Mouse (Mus musculus): ENCODE measurements around the gene Slc4a8. TPM values are rescaled to one million over a fixed set of nuclear protein-coding genes. Genes with fewer than 3 reads are reported as not detected.

Gene Slc4a8
- polyA plus RNA-seq, 1 experiment from 2014 or later: 7.1 TPM

DNA sequence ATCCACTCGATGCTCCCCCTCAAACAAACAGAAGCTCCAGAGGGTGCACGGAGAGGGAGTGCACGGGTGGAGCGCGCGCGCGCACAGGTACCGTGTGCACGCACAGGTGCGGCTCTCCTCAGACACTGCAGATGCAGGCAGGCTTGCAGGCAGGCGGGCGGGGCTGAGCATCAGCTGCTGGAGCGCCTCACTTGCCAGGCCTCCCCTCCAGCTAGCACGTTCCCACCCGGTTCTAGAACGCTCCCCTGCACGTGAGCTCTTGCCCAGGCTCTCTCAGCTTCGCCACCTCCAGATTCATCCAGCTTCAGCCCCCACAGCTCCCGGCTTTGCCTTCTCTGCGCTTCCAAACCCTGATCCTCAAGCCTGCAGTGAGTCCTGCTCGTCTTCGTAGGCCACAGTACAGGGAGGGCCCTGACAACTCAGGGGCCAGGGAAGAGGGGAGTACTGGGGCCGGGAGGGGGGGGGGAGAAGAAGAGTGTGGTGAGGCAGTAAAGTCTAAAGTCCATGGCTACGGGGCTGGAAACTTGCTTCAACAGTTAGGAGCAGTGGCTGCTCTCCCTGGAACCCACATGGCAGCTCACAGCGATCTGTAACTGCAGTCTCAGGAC, 63.8 kb downstream of the Slc4a8 start:
- WGBS: 19% methylated on average over 26 of the region's 26 CpGs
- no peaks in the 10 kb centered on the region for H3K9me3 ChIP-seq (ENCODE audit: control insufficient read depth, low read length)
- peaks cover 11% of the 10 kb centered on the region for H3K27me3 ChIP-seq (ENCODE audit: control insufficient read depth, insufficient read depth, low read length)
- H3K36me3 ChIP-seq (ENCODE audit: control insufficient read depth, insufficient read depth, low read length): no peaks in the 10 kb centered on the region
- no peak for DNase-seq (ENCODE audit: low spot score, missing footprints)
- H3K4me1 ChIP-seq (ENCODE audit: control insufficient read depth, insufficient read depth, low read length): no peaks in the 10 kb centered on the region
- ATAC-seq (ENCODE audit: low FRiP score): no peak
- H3K4me3 ChIP-seq (ENCODE audit: low read depth, low read length): no peak overlapping the region
- no peak overlapping the region for H3K9ac ChIP-seq (ENCODE audit: low read length)
- no peak overlapping the region for H3K4me2 ChIP-seq
- H3K27ac ChIP-seq (ENCODE audit: low read depth, low read length): no peak overlapping the region

DNA sequence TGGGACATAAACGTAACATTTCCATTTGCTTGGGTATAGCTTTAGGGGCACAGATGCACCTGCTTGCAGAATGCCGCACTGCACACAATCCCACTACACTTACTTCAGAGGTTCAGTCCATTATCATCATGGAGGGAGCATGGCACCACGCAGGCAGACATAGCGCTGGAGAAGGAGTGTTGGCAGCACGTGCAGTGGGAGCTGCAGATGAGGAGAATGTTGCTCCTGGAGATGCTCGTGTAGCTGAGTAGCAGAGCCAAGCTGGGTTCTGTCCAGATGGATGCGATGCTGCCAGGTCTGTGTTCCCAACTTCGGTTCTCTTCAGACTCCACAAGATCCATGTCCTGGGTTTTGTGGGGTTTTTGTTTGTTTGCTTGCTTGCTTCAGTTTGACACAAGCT, 64.5 kb downstream of the Slc4a8 start:
- WGBS: 87% methylated on average over 8 of the region's 8 CpGs
- DNase-seq (ENCODE audit: low spot score, missing footprints) (no peak), ATAC-seq (ENCODE audit: low FRiP score) (no peak)

DNA sequence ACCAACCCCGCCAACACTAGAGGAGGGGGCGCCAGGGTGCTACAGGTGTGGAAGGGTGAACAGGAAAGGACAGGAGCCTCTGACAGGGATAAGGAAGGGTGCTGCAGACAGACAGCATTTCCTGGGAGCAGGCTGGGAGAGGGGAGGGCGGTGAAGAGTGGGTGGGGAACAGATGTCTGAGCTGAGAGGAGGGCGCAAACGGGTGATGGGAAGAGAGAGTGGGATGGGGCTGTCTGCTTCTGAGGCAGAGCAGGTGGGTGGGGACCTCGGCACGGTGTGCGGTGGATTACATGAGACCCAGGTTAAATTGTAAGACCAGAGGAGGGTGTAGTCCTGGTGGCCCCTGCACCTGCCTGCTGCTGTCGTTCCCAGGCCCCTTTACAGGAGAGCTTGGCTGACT, 68.2 kb downstream of the Slc4a8 start:
- ATAC-seq (ENCODE audit: low FRiP score) (no peak), DNase-seq (ENCODE audit: low spot score, missing footprints) (no peak)
- Histone ChIP-seq H3K4me3 (ENCODE audit: low read depth, low read length) (no peak overlapping the region), H3K27ac (ENCODE audit: low read depth, low read length) (no peak overlapping the region), H3K9ac (ENCODE audit: low read length) (no peak overlapping the region), H3K4me1 (ENCODE audit: control insufficient read depth, insufficient read depth, low read length) (no peaks in the 10 kb centered on the region), H3K36me3 (ENCODE audit: control insufficient read depth, insufficient read depth, low read length) (no peaks in the 10 kb centered on the region), H3K27me3 (ENCODE audit: control insufficient read depth, insufficient read depth, low read length) (peaks cover 3% of the 10 kb centered on the region), H3K4me2 (no peak overlapping the region), H3K9me3 (ENCODE audit: control insufficient read depth, low read length) (no peaks in the 10 kb centered on the region)
- WGBS: 88% methylated on average over 9 of the region's 9 CpGs

More for the DNA sequence above, 64.5 kb downstream of the Slc4a8 start:
- no peak overlapping the region for H3K27ac ChIP-seq (ENCODE audit: low read depth, low read length)
- peaks cover 11% of the 10 kb centered on the region for H3K27me3 ChIP-seq (ENCODE audit: control insufficient read depth, insufficient read depth, low read length)
- H3K9me3 ChIP-seq (ENCODE audit: control insufficient read depth, low read length): no peaks in the 10 kb centered on the region
- H3K9ac ChIP-seq (ENCODE audit: low read length): no peak overlapping the region
- no peaks in the 10 kb centered on the region for H3K36me3 ChIP-seq (ENCODE audit: control insufficient read depth, insufficient read depth, low read length)
- H3K4me3 ChIP-seq (ENCODE audit: low read depth, low read length): no peak overlapping the region
- no peak overlapping the region for H3K4me2 ChIP-seq
- H3K4me1 ChIP-seq (ENCODE audit: control insufficient read depth, insufficient read depth, low read length): no peaks in the 10 kb centered on the region

DNA sequence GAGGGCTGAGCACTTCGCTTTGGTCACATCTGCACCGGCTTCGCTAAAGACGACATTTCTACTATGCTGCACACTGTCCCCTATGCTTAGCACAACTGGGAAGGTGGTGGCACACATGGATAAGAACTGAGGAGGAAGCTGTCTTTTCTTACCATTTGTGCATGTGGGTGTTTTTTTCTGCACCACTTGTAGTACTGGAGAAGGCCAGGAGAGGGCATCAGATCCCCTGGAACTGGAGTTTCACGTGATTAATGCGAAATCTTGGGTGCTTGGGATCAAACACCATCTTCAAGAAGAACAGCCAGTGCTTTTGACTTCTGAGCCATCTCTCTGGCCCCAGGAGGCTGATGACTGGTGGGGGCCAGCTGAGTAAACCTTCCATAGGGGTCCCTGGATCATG, 69.1 kb downstream of the Slc4a8 start:
- no peaks in the 10 kb centered on the region for H3K4me1 ChIP-seq (ENCODE audit: control insufficient read depth, insufficient read depth, low read length)
- DNase-seq (ENCODE audit: low spot score, missing footprints) (peak; percentile 90), ATAC-seq (ENCODE audit: low FRiP score) (no peak)
- H3K36me3 ChIP-seq (ENCODE audit: control insufficient read depth, insufficient read depth, low read length): no peaks in the 10 kb centered on the region
- no peaks in the 10 kb centered on the region for H3K27me3 ChIP-seq (ENCODE audit: control insufficient read depth, insufficient read depth, low read length)
- no peak overlapping the region for H3K9ac ChIP-seq (ENCODE audit: low read length)
- H3K9me3 ChIP-seq (ENCODE audit: control insufficient read depth, low read length): no peaks in the 10 kb centered on the region
- H3K4me2 ChIP-seq: no peak overlapping the region
- WGBS: 56% methylated on average over 6 of the region's 6 CpGs
- H3K27ac ChIP-seq (ENCODE audit: low read depth, low read length): no peak overlapping the region
- no peak overlapping the region for H3K4me3 ChIP-seq (ENCODE audit: low read depth, low read length)

DNA sequence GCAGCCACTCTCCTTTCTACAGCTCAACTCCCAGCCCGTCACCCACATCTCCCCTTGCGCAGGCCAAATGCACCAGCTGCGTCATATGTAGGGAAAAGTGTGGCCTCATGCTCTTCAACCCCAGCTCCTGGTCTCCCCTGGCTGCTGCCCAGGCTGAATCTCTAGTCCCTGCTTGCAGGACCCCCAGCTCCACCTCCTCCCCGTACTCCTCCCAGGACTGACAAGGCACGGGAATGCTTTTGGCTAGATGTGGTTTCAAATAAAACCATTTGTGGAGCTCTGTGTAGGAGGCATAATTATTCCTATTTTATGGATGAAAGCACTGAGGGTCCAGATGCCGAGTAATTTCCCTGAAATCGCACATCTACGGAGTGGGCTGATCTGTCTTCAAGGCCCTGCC, 70.6 kb downstream of the Slc4a8 start:
- WGBS: 88% methylated on average over 8 of the region's 8 CpGs
- Histone ChIP-seq H3K27ac (ENCODE audit: low read depth, low read length) (no peak overlapping the region), H3K9me3 (ENCODE audit: control insufficient read depth, low read length) (no peaks in the 10 kb centered on the region), H3K27me3 (ENCODE audit: control insufficient read depth, insufficient read depth, low read length) (no peaks in the 10 kb centered on the region), H3K4me3 (ENCODE audit: low read depth, low read length) (no peak overlapping the region), H3K9ac (ENCODE audit: low read length) (no peak overlapping the region), H3K4me2 (no peak overlapping the region), H3K36me3 (ENCODE audit: control insufficient read depth, insufficient read depth, low read length) (no peaks in the 10 kb centered on the region), H3K4me1 (ENCODE audit: control insufficient read depth, insufficient read depth, low read length) (no peaks in the 10 kb centered on the region)
- ATAC-seq (ENCODE audit: low FRiP score) (no peak), DNase-seq (ENCODE audit: low spot score, missing footprints) (no peak)

DNA sequence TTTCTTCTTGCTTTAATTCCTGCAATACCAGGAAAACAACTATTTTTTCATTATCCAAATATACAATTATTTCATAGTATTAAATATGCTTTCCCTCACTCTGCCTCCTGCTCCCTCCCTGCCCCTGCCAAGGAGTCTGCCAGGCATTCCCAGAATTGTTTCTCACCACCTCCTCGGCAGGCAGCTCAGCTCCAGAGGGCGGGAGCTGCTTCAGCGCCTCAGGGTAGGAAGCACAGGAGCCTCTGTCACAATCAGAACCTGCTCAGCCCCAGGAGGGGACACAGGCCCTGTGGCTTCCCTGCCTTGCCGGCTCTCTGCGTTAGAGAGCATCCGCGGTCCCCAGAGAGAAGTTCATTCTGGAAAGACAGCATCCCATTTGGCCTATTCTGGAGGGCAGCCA, 71.2 kb downstream of the Slc4a8 start:
- ATAC-seq (ENCODE audit: low FRiP score) (no peak), DNase-seq (ENCODE audit: low spot score, missing footprints) (no peak)

DNA sequence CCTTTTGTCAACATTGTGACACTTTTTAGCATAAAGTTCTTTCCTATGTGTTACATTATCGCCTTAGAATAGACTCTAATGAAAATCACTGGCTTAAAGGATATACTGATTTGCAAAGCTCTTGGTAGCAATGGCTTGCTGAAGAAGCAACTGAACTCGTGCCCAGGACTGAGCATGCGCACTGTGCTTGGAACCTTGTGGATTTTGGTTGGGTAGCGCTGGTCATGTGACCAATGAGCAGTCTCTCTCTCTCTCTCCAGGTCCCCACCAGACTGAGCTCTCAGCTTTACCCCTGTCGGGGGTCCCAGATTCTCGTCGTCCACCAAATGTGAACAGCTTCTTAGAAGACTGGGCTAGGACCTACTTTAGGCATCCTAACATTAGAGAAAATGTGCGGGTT, 75.2 kb downstream of the Slc4a8 start:
- no peak overlapping the region for H3K4me3 ChIP-seq (ENCODE audit: low read depth, low read length)
- no peaks in the 10 kb centered on the region for H3K36me3 ChIP-seq (ENCODE audit: control insufficient read depth, insufficient read depth, low read length)
- no peaks in the 10 kb centered on the region for H3K9me3 ChIP-seq (ENCODE audit: control insufficient read depth, low read length)
- DNase-seq (ENCODE audit: low spot score, missing footprints) (no peak), ATAC-seq (ENCODE audit: low FRiP score) (no peak)
- H3K9ac ChIP-seq (ENCODE audit: low read length): no peak overlapping the region
- WGBS: 83% methylated on average over 8 of the region's 8 CpGs
- H3K4me1 ChIP-seq (ENCODE audit: control insufficient read depth, insufficient read depth, low read length): no peaks in the 10 kb centered on the region
- no peaks in the 10 kb centered on the region for H3K27me3 ChIP-seq (ENCODE audit: control insufficient read depth, insufficient read depth, low read length)
- H3K4me2 ChIP-seq: no peak overlapping the region
- H3K27ac ChIP-seq (ENCODE audit: low read depth, low read length): no peak overlapping the region

More for the DNA sequence above, 71.2 kb downstream of the Slc4a8 start:
- Histone ChIP-seq H3K9me3 (ENCODE audit: control insufficient read depth, low read length) (no peaks in the 10 kb centered on the region), H3K4me3 (ENCODE audit: low read depth, low read length) (no peak overlapping the region), H3K36me3 (ENCODE audit: control insufficient read depth, insufficient read depth, low read length) (no peaks in the 10 kb centered on the region), H3K4me2 (no peak overlapping the region), H3K9ac (ENCODE audit: low read length) (no peak overlapping the region), H3K4me1 (ENCODE audit: control insufficient read depth, insufficient read depth, low read length) (no peaks in the 10 kb centered on the region), H3K27ac (ENCODE audit: low read depth, low read length) (no peak overlapping the region), H3K27me3 (ENCODE audit: control insufficient read depth, insufficient read depth, low read length) (no peaks in the 10 kb centered on the region)
- WGBS: 41% methylated on average over 7 of the region's 7 CpGs

DNA sequence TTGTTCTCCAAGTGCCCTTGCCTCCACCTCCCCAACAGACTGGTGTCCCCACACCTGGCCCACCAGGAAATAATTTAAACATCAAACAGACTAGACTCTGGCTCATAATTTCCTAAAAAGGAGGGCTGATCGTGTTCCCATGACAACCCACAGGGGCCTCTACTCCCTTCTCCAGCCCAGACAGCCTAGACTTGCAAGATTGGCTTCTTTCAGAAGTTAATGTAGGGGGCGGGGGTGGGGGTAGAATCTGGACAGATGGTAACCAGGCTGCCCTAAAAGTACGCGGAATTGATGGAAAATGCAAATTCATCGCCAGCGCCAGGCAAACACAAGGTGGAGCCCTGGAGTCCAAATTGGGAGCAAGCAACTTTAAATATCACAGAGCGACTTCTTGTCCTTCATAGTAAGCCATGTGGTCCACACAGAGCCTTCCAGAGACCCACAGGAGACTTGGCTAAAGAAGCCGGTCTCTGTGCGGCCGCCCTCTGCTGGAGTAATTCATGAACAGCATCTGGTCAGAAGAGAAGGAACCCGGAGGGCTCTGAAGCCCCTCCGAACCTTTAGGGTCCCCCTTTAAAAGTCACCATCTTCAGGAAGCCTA, 77.2 kb downstream of the Slc4a8 start:
- DNase-seq (ENCODE audit: low spot score, missing footprints): peak; percentile 89
- H3K27me3 ChIP-seq (ENCODE audit: control insufficient read depth, insufficient read depth, low read length): no peaks in the 10 kb centered on the region
- H3K27ac ChIP-seq (ENCODE audit: low read depth, low read length): no peak overlapping the region
- H3K36me3 ChIP-seq (ENCODE audit: control insufficient read depth, insufficient read depth, low read length): no peaks in the 10 kb centered on the region
- H3K9ac ChIP-seq (ENCODE audit: low read length): no peak overlapping the region
- no peak overlapping the region for H3K4me3 ChIP-seq (ENCODE audit: low read depth, low read length)
- ATAC-seq (ENCODE audit: low FRiP score): peak; percentile 46; the same call in 1 of the 2 replicates
- H3K4me2 ChIP-seq: no peak overlapping the region
- no peaks in the 10 kb centered on the region for H3K4me1 ChIP-seq (ENCODE audit: control insufficient read depth, insufficient read depth, low read length)
- no peaks in the 10 kb centered on the region for H3K9me3 ChIP-seq (ENCODE audit: control insufficient read depth, low read length)
- WGBS: 39% methylated on average over 12 of the region's 12 CpGs

DNA sequence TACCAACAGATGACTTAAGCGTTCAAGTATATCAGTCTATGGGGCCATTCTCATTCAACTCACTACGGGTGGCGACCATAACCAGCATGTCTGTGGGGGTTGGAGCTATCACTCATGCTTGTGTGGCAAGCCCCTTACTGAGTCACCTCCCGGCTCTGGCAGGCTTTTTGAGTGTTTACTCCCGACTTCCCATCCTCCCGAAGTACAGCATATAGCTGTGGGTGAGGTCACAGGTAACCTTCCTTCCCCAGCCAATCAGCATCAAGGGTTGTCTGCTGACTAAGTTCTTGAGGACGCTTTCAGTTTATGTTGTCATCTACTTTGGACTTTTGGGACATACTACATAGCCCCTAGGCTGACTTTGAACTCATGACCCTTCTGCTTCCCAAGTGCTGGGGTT, 82.8 kb downstream of the Slc4a8 start:
- Histone ChIP-seq H3K9ac (ENCODE audit: low read length) (no peak overlapping the region), H3K27me3 (ENCODE audit: control insufficient read depth, insufficient read depth, low read length) (no peaks in the 10 kb centered on the region), H3K4me2 (no peak overlapping the region), H3K9me3 (ENCODE audit: control insufficient read depth, low read length) (peaks cover 7% of the 10 kb centered on the region; the same call in 1 of the 2 replicates), H3K36me3 (ENCODE audit: control insufficient read depth, insufficient read depth, low read length) (no peaks in the 10 kb centered on the region), H3K4me3 (ENCODE audit: low read depth, low read length) (no peak overlapping the region), H3K27ac (ENCODE audit: low read depth, low read length) (no peak overlapping the region), H3K4me1 (ENCODE audit: control insufficient read depth, insufficient read depth, low read length) (no peaks in the 10 kb centered on the region)
- 86% methylated on average over 7 of the region's 7 CpGs for WGBS
- ATAC-seq (ENCODE audit: low FRiP score): no peak
- no peak for DNase-seq (ENCODE audit: low spot score, missing footprints)

All from midbrain, embryonic 11.5 days (tissue).